Mouse (Mus musculus): ENCODE data around the gene Crybb2. TPM values are rescaled to one million over a fixed set of nuclear protein-coding genes. Genes with fewer than 3 reads are reported as not detected.

Crybb2 gene
- polyA plus RNA-seq, 1 experiment from 2014 or later = not detected

Other genes starting within 250 kb of the Crybb2 start
- 0.06 TPM in 1 of 3 replicates, not detected in the others for gene Myo18b, start 173.8 kb downstream of the Crybb2 start, polyA plus RNA-seq (2018)
- 2.0 to 8.0 TPM (median 3.6 TPM) in 3 replicates for gene Grk3, start 54.3 kb downstream of the Crybb2 start, polyA plus RNA-seq (2018)
- not detected in 3 replicates for gene Crybb3, start 11.5 kb upstream of the Crybb2 start, polyA plus RNA-seq (2018)
- gene 2900026A02Rik, start 151.1 kb upstream of the Crybb2 start, polyA plus RNA-seq (2018) = 4.3 to 6.7 TPM (median 4.4 TPM) in 3 replicates
- not detected in 3 replicates for gene Tmem211, start 156.8 kb upstream of the Crybb2 start, polyA plus RNA-seq (2018)
- gene Sgsm1, start 240.7 kb upstream of the Crybb2 start, polyA plus RNA-seq (2018) = not detected in 3 replicates

All from macrophage (primary cell).